Mouse (Mus musculus): ENCODE results near the gene Adtrp. TPM values are rescaled to one million over a fixed set of nuclear protein-coding genes. Genes with fewer than 3 reads are reported as not detected.

Adtrp gene
- polyA plus RNA-seq, 1 experiment = not detected

GRCm38 (mm10) chr13:41729660-41730059, 117.8 kb downstream of the Adtrp start:
- H3K36me3 ChIP-seq (replicated peaks; ENCODE audit: low read length) = no peaks in the 10 kb centered on the region

GRCm38 (mm10) chr13:41727803-41728202, 119.7 kb downstream of the Adtrp start:
- Histone ChIP-seq H3K9me3 (no peaks in the 10 kb centered on the region), H3K4me3 (replicated peaks) (no peak overlapping the region), H3K36me3 (replicated peaks; ENCODE audit: low read length) (no peaks in the 10 kb centered on the region), H3K4me1 (no peaks in the 10 kb centered on the region), H3K27me3 (replicated peaks) (no peaks in the 10 kb centered on the region)
- no peak for TF ChIP-seq FLI1 (IDR thresholded peaks at IDR 0.05; ENCODE audit: low read length)
- no peak for TF ChIP-seq GATA1 (IDR thresholded peaks at IDR 0.05; ENCODE audit: borderline replicate concordance, low read length)

More at GRCm38 (mm10) chr13:41729660-41730059, 117.8 kb downstream of the Adtrp start:
- Histone ChIP-seq H3K9me3 (no peaks in the 10 kb centered on the region), H3K27me3 (replicated peaks) (no peaks in the 10 kb centered on the region), H3K4me3 (replicated peaks) (no peak overlapping the region), H3K4me1 (no peaks in the 10 kb centered on the region)
- TF ChIP-seq FLI1 (IDR thresholded peaks at IDR 0.05; ENCODE audit: low read length) (no peak), GATA1 (IDR thresholded peaks at IDR 0.05; ENCODE audit: borderline replicate concordance, low read length) (no peak)

- TF ChIP-seq FLI1 (IDR thresholded peaks at IDR 0.05; ENCODE audit: low read length) (no peak), GATA1 (IDR thresholded peaks at IDR 0.05; ENCODE audit: borderline replicate concordance, low read length) (no peak)
These were observed 128.2 kb downstream of the Adtrp start for GRCm38 (mm10) chr13:41719331-41719730.

GRCm38 (mm10) chr13:41718051-41718450, 129.4 kb downstream of the Adtrp start:
- Histone ChIP-seq H3K4me1 (no peaks in the 10 kb centered on the region), H3K27me3 (replicated peaks) (no peaks in the 10 kb centered on the region), H3K9me3 (no peaks in the 10 kb centered on the region), H3K36me3 (replicated peaks; ENCODE audit: low read length) (no peaks in the 10 kb centered on the region), H3K4me3 (replicated peaks) (no peak overlapping the region)
- TF ChIP-seq GATA1 (IDR thresholded peaks at IDR 0.05; ENCODE audit: borderline replicate concordance, low read length) = no peak
- no peak for TF ChIP-seq FLI1 (IDR thresholded peaks at IDR 0.05; ENCODE audit: low read length)

More at GRCm38 (mm10) chr13:41719331-41719730, 128.2 kb downstream of the Adtrp start:
- Histone ChIP-seq H3K4me3 (replicated peaks) (no peak overlapping the region), H3K9me3 (no peaks in the 10 kb centered on the region), H3K4me1 (no peaks in the 10 kb centered on the region), H3K27me3 (replicated peaks) (no peaks in the 10 kb centered on the region), H3K36me3 (replicated peaks; ENCODE audit: low read length) (no peaks in the 10 kb centered on the region)

Other genes starting within 250 kb of the Adtrp start
- 3.1 and 9.2 TPM in 2 replicates for gene Tmem170b, start 241.8 kb downstream of the Adtrp start, polyA plus RNA-seq (2012; ENCODE audit: insufficient read depth, low replicate concordance)
- 38.2 and 122 TPM in 2 replicates for gene Hivep1, start 204.3 kb upstream of the Adtrp start, polyA plus RNA-seq (2012; ENCODE audit: insufficient read depth, low replicate concordance)